Mouse (Mus musculus) yolk sac, embryonic 10.5 days (tissue): Measurements from ENCODE around the gene Ddx41.
A peak's percentile ranks its signal among the peaks of the same experiment; 100 is the strongest.
"Not testable (repeated sequence)": the region's sequence is repeated elsewhere in the genome, so short reads cannot be mapped to it uniquely, and the experiment has no call there.

Experiments
- DNase-seq: peaks from one replicate; pipeline ENCODE4 v3.0.0-alpha.2; 2017; ENCODE audit warnings: low spot score

The Ddx41 gene

GRCm38 (mm10) chr13:55536194-55537175 is at the start of gene Ddx41:
Gene Ddx41, minus strand, starts transcription at chr13:55536658.
- peak; percentile 99 for DNase-seq

- DNase-seq = no peak
These were observed 41.6 kb upstream of the Ddx41 start for GRCm38 (mm10) chr13:55578086-55578485.

GRCm38 (mm10) chr13:55576872-55577271 is 40.4 kb upstream of the Ddx41 start:
- DNase-seq = not testable (repeated sequence)

GRCm38 (mm10) chr13:55575932-55576331 is 39.5 kb upstream of the Ddx41 start:
- peak; percentile 51 for DNase-seq

- no peak for DNase-seq
These were observed 37.9 kb upstream of the Ddx41 start for GRCm38 (mm10) chr13:55574321-55574720.

- no peak for DNase-seq
These were observed 37.0 kb upstream of the Ddx41 start, which contains the start of gene Tmed9 for GRCm38 (mm10) chr13:55573432-55573831. Gene Tmed9, plus strand, starts transcription at chr13:55573732.

- no peak for DNase-seq
These were observed 35.5 kb upstream of the Ddx41 start for GRCm38 (mm10) chr13:55571977-55572376.

GRCm38 (mm10) chr13:55571027-55571751 is 34.7 kb upstream of the Ddx41 start, which contains the start of gene Fam193b:
Gene Fam193b, minus strand, starts transcription at chr13:55571120.
- DNase-seq = peak; percentile 93

GRCm38 (mm10) chr13:55570286-55570973 is 34.0 kb upstream of the Ddx41 start:
- DNase-seq = peak; percentile 30

- no peak for DNase-seq
These were observed 33.3 kb upstream of the Ddx41 start for GRCm38 (mm10) chr13:55569726-55570285.

- DNase-seq = not testable (repeated sequence)
These were observed 32.1 kb upstream of the Ddx41 start for GRCm38 (mm10) chr13:55568524-55568923.

- DNase-seq = no peak
These were observed 31.5 kb upstream of the Ddx41 start for GRCm38 (mm10) chr13:55567949-55568348.

GRCm38 (mm10) chr13:55567001-55567400 is 30.5 kb upstream of the Ddx41 start:
- DNase-seq = no peak

- DNase-seq = no peak
These were observed 26.9 kb upstream of the Ddx41 start for GRCm38 (mm10) chr13:55563266-55563879.

- no peak for DNase-seq
These were observed 21.0 kb upstream of the Ddx41 start for GRCm38 (mm10) chr13:55557499-55557898.

- DNase-seq = no peak
These were observed 19.5 kb upstream of the Ddx41 start for GRCm38 (mm10) chr13:55555921-55556320.

GRCm38 (mm10) chr13:55549061-55549460 is 12.6 kb upstream of the Ddx41 start:
- no peak for DNase-seq

- no peak for DNase-seq
These were observed 12.0 kb upstream of the Ddx41 start for GRCm38 (mm10) chr13:55548426-55548825.

- DNase-seq = no peak
These were observed 11.5 kb upstream of the Ddx41 start for GRCm38 (mm10) chr13:55547916-55548315.

- DNase-seq = no peak
These were observed 8.3 kb upstream of the Ddx41 start for GRCm38 (mm10) chr13:55544792-55545191.

GRCm38 (mm10) chr13:55543447-55543846 is 7.0 kb upstream of the Ddx41 start:
- DNase-seq = no peak
